Mouse (Mus musculus) telencephalon, adult 2 months (tissue): ENCODE data around the gene Dedd.

ENCODE experiments used
- DNase-seq: peaks from one replicate; pipeline ENCODE4 v3.0.0-alpha.2; 2011; ENCODE audit warnings: low read depth, low spot score

Dedd gene

GRCm38 (mm10) chr1:171360656-171361055 is 31.7 kb downstream of the Dedd start, which contains the start of gene Klhdc9:
TSS of gene Klhdc9 (minus strand) at chr1:171360798.
- DNase-seq = peak; percentile 98

DNA sequence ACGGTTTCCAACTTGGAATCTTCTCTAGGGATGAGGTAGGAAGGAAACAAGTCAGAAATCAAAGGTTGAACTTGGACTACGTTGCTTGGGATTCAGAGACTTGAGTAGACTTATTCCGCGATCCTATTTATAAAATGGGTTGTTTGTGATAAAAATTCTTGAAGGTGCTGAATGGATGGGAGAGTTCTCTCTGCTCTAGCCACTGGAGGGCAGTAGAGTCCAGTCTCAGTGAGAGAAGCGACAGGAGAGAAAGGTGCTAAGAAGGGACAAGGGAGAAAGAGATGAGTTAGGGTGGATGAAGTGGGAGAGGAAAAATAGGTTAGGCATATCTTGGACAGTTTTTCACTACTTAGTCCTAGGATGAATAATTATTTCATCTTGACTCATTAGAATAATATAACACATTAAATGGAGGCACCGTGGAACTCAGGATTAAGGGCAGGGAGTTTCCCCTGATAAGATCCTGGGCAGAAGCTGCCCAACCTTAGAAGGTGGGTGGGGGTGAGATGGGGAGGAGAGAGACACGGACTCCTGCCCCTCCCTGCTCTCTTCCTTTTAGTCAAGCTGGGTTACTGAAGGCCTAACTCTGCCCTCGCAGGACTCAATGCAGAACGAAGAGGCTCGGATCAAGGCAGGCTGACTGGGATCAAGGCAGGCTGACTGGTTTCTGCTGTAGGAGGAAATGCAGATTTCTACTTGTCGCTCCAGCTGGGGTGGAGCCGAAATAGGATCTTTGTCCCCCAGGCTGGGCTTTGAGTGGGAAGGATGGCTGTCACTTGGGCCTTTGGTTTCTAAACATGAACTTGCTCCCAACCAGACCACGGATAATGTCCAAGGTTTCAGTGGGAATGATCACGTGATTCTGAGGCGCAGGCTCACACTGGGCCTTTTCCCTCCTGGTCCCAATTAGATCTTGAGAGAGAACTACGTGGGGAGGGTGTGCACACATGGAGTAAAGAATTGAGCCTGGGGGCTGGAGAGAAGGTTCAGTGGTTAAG is 32.5 kb downstream of the Dedd start:
- peak; percentile 88 for DNase-seq

DNA sequence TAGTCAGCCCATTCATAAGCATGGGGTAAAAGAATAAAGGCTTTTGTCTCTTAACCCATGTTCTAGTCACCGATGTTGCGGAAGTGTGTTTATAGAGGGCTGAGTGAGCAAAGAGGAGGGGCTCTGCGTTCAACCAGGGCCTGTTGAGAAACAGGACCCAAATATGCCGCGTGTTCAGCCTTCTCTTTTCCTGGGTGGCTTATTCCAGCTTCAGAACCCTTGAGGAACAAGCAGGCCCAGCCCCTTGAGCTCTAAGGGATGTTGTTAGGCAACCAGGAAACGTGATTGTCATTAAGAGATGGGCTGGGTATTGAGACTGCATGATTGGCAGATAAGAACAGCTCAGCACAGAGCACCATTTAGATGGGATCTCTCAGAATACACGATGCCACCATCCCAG is 37.0 kb downstream of the Dedd start:
- no peak for DNase-seq

DNA sequence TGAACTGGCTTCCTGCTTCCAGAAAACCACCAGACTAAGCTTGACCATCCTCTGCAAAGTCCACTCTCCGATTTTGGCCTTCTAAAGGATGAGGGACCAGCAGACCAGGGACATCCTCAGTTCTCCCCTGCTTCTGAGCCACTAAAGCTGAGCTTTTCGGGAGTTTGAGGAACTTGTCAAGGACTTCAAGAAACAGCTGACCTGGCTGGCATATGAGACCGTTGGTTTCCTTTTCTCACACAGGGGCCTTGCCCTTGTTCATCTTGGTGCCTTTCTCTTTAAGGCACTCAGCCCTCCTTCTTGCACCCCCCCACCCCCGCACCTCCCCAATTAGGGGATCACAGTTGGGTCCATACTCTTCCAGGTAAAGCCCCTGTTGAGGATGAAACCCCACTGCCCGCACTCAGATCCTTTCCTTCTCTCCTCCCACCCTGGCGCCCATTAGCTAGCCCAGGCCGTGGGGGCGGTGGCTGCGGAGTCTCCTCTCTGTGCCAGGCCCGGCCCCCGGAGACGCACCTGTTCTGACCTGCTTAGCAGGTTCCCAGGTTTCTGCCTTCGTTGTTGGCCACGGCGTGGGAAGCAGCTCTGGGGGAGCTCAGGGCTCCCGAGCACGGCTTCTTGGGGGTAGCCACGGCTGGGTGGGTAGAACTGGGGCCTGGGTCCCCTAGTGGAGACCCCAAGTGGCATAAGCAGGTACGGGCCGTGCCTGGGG is 41.1 kb downstream of the Dedd start, which contains the start of gene Nectin4:
Nectin4 (plus strand) TSS at position 255 of the 712 bp plus-strand sequence.
- DNase-seq = no peak

DNA sequence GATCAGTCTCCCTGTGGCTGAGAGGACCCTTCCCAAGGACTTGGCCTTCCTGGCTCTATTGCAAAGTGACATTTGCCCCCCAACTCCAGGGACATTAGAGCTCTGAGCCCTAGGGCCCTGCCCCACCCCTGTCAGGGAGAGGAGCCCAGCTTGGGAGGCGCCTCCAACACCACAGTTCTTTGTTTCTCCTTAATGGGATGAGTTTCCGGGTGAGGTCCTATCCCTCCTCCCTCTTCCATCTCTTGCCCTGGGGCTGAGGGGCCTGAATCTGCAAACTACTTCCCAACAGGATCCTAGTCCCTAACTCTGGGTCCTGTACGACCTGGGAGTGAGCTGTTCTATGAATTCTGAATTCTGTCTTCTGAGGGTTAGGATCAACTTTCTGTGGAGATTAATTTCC is 43.9 kb downstream of the Dedd start:
- DNase-seq = no peak

DNA sequence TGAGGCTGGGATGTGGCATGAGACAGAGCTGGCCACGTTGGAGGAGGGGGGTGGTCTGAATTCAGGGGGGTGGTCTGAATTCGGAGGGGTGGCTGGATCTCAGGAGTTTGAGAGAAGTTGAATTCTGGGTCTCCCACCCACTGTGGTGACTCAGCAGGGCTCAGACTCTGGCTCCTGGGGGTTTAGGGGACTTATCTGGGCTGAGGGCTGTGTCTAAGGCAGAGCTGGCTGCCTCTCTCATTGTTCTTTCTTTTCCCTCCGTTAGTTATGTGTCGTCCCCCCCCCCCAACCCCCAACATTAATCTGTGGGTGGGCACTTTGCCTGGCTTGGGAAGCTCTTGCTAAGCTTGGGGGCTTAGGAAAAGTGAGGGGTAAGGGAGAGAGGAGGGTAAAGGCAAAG is 45.0 kb downstream of the Dedd start:
- no peak for DNase-seq

- DNase-seq = no peak
Observed at GRCm38 (mm10) chr1:171375646-171376097, 46.7 kb downstream of the Dedd start.

DNA sequence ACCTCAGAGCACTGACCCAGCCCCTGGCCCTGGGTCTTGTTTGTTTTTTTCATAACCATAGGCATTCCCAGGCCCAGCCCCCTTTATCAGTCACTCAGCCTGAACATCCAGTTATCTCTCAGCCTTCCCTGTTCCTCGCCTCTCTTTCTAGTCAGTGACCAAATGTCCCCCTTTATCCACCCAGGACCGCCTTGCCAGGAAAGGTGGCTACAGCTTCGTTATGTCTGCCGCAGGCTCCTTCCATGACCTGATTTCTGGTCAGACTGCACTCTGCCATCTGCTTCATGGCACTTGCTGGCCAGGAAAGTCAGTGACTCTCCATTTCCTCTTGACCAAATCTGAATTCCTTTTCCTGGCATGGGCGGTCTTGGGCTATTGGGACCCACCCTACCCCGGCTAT is 49.4 kb downstream of the Dedd start:
- no peak for DNase-seq

GRCm38 (mm10) chr1:171379935-171380599 is 51.1 kb downstream of the Dedd start:
- DNase-seq = peak; percentile 56

DNA sequence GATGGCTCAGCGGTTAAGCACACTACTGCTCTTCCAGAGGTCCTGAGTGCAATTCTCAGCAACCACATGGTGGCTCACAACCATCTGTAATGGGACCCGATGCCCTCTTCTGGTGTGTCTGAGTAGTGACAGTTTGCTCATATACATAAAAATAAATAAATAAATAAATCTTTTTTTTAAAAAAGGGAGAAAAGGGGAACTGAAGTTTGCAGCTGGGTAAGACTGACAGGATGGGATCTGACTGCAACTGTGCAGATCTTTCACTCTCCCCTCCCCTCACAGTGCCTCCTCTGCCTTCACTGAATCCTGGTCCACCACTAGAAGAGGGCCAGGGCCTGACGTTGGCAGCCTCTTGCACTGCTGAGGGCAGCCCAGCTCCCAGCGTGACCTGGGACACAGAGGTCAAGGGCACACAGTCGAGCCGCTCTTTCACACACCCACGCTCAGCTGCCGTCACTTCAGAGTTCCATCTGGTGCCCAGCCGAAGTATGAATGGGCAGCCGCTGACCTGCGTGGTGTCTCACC is 53.2 kb downstream of the Dedd start:
- no peak for DNase-seq

- no peak for DNase-seq
Observed at GRCm38 (mm10) chr1:171384361-171384760, 55.4 kb downstream of the Dedd start.

GRCm38 (mm10) chr1:171385171-171385570 is 56.2 kb downstream of the Dedd start:
- no peak for DNase-seq

GRCm38 (mm10) chr1:171387099-171387498 is 58.2 kb downstream of the Dedd start:
- DNase-seq = no peak

DNA sequence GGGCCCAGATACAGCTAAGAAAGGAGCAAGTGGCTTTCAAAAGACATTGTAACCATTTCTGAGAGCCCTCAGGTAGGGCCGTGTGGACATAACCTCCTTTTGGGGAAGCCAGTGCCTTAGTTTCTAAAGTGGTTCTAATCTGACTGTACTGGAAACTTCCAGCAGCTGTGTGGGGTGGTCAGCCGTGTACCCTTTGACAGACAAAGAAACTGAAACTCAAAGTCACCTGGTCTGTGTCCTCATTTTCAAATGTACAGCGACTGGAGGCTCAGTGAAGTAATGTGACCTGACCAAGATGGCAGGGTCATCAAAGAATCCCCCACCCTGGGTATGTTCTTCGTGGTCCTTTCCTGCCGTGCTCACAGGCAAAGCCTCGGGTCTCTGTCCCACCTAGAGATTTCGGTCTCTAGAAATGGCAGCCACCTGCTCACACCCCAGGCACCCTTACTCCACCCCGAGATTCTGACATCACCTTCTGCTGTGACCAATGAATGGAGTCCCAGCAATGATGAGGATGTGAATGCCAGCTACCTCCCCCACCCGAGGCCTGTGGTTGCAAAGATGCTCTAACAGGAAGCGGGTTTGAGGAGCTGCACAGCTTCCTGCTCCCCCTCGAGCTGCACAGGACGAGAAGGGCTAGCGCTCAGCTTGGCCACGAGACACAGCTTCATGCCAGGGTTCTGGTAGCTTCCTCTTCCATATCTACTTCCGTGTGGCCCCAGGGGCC is 59.6 kb downstream of the Dedd start, which contains the start of gene Arhgap30:
Arhgap30 (plus strand) TSS at position 579 of the 727 bp plus-strand sequence.
- peak; percentile 32 for DNase-seq

- no peak for DNase-seq
Observed at GRCm38 (mm10) chr1:171390101-171390500, 61.2 kb downstream of the Dedd start.
